Mouse (Mus musculus) megakaryocyte, embryonic 14.5 days (primary cell): Measurements from ENCODE around the gene Vstm4.

Experiments
- FLI1 ChIP-seq: IDR thresholded peaks from 2 replicates; pipeline ENCODE4 v1.6.1; 2012; ENCODE audit warnings: low read length, inconsistent platforms, mixed read lengths
- GATA1 ChIP-seq: IDR thresholded peaks from 3 replicates; pipeline ENCODE4 v1.6.1; 2012; ENCODE audit warnings: mixed read lengths, low read length, inconsistent platforms, borderline replicate concordance

DNA sequence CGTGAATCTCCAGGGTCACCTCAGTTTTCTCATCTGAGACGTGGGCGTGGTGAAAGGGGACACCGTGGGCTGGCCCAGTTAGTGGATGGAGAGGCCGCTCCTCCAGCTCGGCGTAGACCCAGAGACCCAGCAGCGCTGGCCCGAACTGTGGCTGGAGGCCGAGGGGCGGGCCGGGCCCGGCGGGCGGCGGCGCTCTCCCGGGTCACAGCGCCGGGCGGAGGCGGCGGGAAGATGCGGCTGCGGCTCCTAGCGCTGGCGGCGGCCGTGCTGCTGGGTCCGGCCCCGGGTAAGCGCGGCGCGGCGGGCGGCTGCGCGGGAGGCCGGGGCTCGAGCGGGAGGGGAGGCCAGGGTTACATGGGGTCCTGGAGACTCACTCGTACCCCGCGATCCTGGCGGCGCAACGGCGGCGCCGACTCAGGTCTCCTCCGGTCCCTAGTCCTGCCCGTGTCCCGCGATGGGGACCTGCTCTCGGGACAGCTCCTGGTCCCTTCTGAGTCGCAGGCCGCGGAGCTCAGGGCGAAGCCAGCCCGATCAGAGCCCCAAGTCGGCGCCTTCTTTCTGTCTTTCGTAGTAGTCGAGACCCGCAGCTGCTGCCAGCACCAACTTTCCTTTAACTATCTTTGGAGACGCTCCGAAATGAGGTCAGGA lies at the start of gene Vstm4:
- TF ChIP-seq FLI1, result no peak
- no peak for TF ChIP-seq GATA1
